Mouse (Mus musculus): ENCODE measurements around the gene Gatb.

The Gatb gene

DNA sequence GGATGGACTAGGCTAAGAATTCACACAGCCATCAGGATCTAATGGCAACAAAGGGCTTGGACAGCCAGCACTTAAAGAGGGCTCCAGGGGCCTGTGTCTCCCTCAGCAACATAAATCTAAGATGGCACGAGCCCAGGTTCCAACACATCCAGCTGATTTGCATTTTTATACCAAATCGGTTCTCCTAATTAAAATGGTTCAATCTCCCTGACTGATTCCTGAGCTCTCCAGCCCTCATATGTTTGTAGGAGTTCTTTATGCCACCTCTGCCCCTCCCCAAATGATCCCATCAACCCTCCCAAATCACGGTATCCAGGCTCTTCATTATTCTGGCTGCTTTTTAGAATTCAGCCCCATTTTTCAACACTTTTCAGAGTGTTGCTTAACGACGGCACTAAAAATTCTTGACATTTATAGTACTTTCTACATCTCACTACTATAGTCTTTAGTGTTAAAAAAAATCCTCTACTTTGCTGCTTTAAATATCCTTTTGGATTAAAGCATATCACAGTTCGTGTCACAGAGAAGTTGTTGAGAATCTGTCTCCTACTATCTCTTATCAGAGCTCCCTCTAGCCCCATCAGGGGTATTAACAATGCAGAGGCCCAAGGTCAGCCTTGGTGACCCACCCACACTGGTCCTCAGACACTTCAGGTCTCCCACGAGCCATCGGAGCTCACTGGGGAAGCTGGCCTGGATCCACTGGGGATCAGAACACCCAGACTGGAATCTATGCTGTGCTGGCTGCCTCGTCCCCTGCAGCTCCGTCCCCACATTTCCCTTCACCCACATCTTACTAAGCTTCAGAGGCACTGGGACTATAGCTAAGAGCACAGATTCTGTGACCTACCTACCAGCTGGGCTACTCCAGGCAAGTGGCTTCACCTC lies 88.3 kb downstream of the Gatb start:
- DNase-seq: no peak

DNA sequence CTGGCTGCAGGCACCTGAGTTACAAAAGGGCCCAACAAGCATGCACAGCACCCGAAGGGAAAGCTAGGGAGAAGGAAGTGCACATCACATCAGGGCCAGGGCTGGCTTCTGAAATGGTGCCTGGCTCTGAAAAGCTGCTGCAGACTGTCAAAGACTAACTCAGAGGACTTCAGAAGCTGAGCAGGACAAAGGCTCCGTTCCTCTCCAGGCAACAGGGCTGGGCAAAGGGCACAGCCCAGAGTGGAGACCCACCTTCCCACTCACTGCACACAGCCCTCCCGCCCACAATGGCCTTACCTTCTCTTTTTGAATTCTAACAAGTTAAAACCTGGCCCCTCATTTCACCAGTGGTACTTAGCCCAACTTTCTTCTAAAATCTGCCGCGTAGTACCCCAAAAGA lies 89.9 kb downstream of the Gatb start:
- no peak for DNase-seq

DNA sequence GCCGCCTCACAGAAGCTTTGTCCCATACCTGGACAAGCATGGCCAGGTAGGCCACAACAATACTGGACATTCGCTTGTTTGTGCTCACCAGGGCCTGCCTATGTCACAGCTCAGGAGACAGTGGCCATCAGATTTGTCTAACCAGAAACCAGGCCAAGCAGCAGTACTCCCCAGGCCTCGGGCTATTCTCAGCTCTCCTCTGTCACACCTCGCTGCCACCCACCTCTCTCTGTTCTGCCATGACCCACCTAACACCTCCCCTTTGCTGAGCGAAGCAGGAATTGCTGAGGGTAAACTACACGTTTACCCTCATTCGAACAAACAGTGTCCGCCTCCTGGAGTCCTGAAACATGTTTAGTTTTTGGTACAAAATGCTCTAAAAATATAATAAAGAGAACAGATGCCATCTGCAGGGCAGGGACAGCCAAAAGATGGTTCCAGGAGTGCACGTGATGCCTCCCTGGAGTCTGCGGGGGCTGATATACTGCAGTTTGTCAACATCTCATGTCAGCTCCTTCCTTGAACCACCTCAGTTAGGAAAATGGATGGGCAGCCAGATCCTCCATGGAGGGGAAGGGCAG lies 90.8 kb downstream of the Gatb start:
- peak; percentile 82 for DNase-seq

DNA sequence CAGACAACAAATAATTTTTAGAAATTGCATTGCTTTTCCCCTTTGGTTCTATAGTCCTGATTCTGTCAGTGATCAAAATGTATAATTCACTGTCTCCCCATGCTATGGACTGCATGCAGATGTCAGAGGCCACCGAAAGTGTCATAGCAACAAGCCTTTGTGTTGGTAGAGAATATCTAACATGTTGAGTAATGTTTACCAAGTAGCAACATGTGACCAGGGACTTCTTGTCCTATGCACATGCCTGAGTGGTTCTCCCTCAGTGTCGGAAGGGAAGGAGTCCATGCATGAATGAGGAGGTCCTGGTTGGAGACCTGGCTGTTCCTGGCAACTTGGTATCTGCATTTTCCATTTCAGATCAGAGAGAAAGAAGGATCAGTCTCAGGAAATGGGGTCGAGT lies 92.2 kb downstream of the Gatb start:
- no peak for DNase-seq

DNA sequence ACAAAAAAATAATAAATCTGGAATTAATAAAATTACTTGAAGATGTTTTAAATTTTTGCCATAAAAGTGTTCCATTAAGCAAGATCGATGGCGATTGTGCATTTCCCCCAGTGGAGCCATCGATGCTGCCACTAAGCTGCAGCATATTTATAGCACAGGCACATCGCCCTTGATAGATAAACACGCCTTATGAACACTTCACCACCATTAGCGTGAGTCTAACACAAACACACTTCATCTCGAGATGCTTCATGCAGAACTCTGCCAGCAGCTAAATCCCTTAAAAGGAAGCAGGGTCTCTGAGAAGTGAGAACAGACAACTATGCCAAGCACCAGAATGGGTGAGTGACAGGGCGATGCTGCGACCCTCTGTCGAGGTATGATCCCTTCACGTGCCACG lies 92.8 kb downstream of the Gatb start:
- no peak for DNase-seq

DNA sequence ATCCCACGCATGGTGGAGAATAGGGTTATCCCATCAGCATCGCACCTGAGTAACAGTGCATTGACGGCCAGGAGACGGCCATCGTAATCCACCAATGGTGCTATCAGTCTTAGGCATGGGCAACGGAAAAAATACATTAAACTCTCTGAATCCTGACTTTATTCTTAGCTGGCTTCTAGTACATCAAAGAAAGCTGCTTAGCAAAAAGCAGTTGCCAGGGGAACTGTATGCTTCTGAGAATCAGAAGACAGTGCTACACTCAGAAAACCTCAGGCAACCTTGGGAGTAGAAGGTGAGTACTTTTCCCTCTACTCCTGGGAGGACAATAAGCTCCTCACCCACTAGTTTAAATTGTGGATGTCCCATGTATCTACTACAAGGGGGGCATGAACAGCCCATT lies 93.8 kb downstream of the Gatb start:
- no peak for DNase-seq

DNA sequence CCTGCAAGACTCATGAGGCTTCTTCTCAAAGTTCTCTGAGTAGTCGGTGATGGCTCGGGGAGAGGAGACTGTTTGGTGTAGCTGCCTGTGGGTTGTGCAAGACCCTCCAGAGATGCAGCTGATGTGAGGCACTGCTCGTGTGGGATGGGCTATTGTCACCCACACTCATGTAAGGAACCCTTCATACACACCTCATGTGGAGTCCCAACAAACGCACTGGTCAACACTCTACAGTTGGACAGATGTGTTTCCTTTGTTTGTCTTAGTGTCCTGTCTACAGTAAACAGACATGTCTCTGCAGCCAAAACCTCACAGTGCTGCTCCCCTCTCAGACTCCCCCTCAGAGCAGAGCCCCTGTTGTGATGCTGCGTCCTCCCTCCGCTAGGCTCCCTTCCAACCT lies 95.9 kb downstream of the Gatb start:
- no peak for DNase-seq

DNA sequence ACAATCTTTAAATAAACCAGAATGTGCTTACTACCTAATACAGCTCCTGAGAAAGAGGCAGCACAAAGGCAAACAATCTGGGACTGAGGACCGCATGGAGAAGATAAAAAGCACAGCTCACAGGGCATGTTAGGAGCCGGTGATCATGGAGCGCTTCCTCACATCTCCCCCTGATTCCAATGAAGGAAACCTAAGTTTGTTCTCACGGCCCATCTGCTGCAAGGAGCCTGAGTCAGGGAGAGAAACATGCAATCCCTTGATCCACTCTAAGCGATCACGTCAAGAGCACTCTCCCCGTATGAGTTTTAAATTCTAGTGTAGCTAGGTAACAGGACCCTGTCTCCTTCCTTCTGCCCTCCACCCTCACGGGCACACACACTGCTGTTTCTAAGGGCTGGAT lies 103.2 kb downstream of the Gatb start:
- DNase-seq: no peak

DNA sequence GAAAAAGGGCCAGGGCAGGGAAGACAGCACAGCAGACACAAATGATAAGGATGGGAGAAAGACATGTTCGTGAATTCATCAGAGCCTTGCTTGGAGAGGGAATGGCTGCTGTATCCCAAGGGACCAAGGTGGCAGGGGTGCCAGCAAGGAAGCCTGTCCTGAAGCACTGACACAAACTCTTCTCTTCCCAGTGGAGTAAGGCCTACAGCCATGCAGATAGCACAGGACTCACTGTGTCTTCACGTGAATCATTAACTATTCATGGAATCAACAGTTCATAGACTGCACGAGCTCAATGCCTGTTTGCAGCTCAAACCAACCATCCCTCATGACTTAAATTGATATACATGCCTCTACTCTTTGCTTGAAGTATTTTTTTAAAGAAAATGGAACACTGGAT lies 104.0 kb downstream of the Gatb start:
- DNase-seq: no peak

DNA sequence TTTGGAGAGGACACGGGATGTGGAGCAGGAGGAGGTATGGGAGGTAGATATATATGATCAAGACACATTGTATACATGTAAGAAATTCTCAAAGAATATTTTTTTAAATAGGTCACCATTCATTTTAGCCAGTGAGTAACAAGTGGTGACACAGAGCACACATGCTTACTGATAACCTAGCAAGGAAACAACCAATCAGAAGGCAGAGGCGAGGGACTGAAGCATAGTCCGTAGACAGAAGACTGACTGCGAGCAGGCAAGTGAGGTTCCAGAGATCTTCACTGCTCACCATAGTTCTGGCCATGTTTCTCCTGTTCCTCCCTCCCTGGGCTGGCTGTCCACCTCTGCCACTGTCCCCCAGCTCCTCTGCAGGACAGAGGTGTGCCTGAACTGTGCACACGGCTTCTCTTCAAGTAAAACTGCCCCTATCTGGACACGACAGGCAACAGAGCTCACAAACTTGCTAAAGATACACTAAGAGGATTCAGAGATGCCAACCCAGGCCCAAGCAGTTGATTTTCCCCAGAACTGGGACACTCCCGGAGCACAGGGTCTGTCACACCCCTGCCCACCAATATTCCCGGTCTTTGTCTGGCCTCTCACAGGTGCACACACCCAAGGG lies 105.5 kb downstream of the Gatb start:
- DNase-seq: no peak

DNA sequence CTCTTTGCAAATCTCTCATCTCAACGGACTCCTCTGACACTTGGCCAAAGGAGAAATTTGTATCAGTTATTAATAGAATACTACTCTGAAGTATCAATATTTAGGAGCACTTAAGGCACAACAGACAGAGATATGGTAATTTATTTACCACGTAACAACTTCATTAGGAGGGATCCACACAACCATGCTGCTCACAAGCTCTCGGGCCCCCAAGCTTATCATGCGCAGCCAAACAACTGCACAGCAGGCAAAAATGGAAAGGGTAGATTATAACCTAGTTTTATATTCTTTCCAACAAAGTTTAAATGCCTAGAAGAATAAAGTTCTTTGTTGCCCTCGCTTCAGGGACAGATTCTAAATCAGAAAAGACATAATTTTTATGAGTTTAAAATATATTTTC lies 106.0 kb downstream of the Gatb start:
- DNase-seq: no peak

DNA sequence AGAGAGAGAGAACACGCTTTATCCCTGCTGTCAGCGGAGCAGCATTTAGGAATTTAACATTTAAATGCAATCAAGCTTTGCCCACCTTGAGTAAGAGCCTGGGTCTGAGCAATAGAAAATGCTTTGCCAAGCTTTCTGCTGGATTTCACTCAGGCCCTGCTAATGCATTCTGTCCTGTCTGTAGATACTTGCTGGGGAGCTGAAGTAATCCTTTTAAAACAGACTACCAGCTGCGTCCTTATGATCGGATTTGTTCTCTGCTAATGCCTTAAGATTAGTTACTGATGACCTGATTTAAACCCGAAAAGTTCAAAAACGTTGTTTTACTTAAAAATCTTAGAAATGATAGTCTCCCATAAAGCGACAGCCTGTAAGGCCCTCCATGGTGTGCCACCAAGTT lies 107.2 kb downstream of the Gatb start:
- DNase-seq: no peak

DNA sequence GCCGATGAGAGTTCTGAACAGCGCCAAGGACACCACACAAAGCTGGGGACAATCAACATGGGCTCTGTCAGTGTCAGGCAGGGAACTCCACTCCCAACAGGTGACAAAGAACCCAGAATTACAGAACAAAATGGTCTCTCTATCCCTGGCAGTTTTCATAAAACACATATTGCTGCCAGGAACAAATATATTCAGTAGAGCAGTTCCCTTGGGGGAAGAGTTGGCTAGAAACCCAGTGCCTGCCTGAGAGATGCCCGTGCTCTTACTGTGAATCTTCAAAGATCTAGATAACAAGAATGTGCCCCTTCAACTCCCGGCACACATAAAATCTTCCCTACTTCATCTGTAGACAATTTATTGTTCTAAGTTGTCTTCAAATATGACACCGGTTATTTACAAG lies 109.7 kb downstream of the Gatb start:
- no peak for DNase-seq

DNA sequence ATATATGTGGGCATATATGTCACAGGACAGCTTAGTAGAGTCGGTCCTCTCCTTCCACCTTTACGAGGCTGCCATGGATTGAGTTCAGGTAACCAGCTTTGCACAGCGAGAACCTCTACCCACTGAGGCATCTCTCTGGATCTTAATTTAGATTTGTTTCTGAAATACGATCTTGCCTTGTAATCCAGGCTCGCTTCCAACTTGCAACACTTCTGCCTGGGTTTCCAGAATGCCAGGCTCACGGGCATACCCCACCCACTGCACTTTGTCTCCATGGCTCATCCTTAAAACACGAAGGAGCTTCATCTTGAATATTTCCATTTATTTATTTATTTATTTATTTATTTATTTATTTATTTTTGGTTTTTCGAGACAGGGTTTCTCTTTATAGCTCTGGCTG lies 111.4 kb downstream of the Gatb start:
- DNase-seq: no peak

DNA sequence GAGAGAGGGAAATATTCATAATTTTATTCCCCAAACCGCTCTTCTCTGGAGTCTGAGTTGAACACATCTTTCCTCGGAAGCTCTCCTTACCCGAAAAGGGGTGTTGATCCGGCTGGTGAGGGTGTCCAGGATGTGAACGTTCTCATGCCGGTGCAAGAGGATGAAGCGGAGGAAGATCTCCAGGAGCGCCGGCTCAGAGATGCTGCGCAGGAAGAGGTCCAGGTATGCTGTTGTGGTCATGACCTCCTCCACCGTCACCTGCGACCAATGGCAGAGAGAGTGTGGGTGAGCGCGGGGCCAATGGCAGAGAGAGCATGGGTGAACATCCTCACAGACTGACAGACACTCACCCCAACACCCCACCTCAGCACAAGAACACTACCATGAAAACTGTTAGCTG lies 114.4 kb downstream of the Gatb start:
- no peak for DNase-seq

DNA sequence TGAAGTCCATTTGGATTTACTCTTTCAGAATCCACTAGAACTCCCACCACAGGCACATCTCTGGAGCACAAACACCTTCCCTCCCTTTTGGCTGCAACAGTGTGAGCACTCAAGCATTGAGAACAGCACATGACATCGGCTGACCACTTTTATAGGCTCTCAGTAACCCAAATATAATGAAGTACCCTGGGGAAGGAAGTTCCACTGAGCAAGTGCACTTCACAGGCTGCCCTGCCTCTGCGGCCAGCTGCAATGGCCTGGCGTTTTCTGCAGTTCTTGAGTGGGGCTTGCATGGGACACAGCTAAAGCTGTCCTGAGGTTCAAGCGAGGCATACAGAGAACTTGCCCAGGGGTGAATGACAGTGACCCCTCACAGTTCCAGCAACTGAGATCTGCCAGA lies 117.2 kb downstream of the Gatb start:
- no peak for DNase-seq

DNA sequence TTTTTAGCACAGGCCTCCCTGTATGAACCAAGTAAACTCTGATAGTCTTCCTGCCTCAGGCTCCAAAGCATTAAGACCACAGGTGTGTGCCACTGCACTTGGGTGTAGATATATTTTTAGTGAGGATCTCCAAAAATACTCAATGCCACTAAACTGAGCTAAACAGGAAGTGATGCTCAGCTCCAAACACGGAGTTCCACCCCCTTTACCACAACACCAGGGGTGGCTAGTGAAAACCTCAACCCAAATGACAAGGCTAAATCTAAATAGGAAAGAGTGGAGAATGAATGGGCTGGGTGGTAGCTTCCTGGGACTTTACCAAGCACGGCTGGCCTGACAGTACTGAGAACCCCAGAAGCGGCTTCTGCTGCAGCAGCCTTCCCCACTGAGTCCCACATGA lies 119.1 kb downstream of the Gatb start:
- DNase-seq: no peak

DNA sequence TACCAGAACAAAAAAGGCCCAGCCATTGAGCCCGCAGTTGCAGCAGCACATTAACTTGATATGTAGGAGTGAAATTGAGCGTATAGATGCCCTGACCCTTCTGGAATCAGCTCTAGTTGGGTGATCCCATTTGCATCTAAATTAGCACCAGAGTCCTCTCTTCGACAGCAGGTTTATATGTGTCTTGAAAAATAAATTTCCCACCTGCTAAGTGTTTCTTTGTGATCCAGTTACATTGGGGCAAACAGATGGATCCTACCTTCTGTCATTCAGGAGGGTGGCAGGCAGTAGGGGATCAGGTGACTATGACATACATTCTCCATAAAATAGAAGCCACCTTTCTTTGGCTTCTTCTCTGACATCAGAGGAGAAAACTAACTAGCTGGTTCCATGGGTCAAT lies 121.1 kb downstream of the Gatb start:
- no peak for DNase-seq

DNA sequence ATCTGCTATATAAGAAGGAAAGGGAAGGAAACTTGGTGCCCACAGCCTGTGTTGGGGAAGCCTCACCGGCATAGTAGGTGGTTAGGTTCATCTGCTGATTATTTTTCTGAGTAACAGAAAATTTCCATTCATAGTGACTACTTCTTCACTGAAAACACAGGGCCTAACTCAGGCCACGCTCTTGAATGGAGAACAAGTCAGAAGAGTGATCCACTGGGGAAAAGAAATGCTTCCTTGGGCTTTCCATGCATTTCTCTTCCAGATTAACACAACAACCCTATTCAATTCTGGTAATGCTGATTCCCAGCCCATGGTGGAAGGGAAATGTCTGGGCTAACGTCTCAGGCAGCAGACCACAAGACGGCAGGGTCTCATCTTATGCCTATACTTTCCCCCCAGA lies 124.6 kb downstream of the Gatb start:
- no peak for DNase-seq

DNA sequence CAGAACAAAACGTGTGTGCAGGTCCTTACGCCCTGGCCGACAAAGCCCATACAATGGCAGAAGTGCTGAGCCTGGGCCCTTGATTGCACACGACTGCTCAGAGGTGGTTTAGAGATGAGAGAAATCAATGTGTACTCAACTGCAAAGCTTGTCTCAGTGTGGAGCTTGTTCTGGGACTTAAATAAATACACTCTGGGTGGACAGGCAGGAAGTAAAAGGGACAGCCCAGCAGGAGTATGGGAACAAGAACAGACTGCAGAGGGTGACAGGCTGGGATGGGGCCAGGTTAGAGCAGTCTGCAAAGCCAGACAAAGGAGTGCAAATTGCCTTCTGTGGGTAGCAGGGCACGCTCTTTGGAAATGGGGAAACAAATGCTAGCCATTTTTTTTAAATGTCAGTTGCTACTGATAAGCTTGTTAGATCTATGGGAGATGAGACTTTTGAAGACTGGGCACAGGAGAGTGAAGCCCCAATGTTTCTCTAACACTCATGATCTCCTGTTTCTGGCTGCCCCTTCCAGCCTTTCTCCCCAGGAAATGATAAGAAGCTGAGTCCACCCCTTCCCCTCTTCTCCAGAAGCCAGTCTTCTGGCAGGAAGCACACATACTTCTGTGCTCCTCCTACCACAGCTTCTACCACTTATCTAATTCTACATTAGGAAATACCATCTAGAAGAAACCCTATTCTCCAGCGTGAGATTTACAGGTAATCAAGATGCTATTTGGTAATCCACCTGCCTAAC lies 129.4 kb downstream of the Gatb start:
- DNase-seq: no peak
